Mouse (Mus musculus): ENCODE measurements around the gene Ndufa4l2.

DNA sequence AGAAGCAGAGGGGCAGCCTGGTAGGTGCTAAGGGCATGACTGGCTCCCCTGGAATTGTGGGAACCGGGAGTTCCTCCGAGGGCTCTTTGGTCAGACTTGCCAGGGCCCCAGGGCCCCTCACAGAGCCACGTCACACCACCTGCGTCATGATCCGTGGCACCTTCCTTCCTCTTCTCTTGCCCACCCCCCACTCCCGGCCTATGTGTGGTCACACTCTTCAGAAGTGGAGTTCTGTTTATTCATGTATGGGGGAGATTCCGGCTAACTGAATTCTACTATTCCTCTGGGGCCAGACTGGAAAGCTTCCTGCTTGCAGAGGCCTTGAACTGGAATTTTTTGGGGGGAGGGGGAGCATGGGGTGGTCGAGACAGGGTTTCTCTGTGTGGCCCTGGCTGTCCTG lies 49.1 kb downstream of the Ndufa4l2 start:
- TF ChIP-seq CTCF (IDR thresholded peaks at IDR 0.05) (no peak), EP300 (IDR thresholded peaks at IDR 0.05) (no peak)
